In genomic region chr4:131120680-131121079, GRCm38 (mm10) we compare ENCODE assay signal across 23 mouse cellular contexts.
A peak's percentile ranks its signal among the peaks of the same experiment; 100 is the strongest.
DNase-seq lines count a peak whose midpoint lies in the region; ATAC-seq and TF ChIP-seq lines count a peak whose summit lies in the region.
"Had no signal": no experiment of that assay in that cellular context is flagged by ENCODE, and none has a peak within 500 bp of the region (broad histone marks: within the 10 kb centered on the region; RNA-seq: fewer than 3 reads in every experiment).

No protein-coding gene starts in this region.

- H3K27me3 ChIP-seq in hindbrain, postnatal 0 days (ENCODE audit: insufficient read depth, low read length) = no peaks in the 10 kb centered on the region
- H3K27me3 ChIP-seq in hindbrain, embryonic 14.5 days (ENCODE audit: control insufficient read depth, insufficient read depth, low read length) = no peaks in the 10 kb centered on the region
- no peaks in the 10 kb centered on the region for H3K27me3 ChIP-seq in forebrain, embryonic 14.5 days (replicated peaks; ENCODE audit: control insufficient read depth, insufficient read depth, low read length)
- H3K27me3 ChIP-seq: midbrain, embryonic 13.5 days had no signal

- no peak for TF ChIP-seq CTCF in hindbrain, postnatal 0 days (IDR thresholded peaks at IDR 0.05; ENCODE audit: low read depth)

- no peak overlapping the region for H3K9ac ChIP-seq in hindbrain, postnatal 0 days (replicated peaks; ENCODE audit: low read length)
- no peak overlapping the region for H3K9ac ChIP-seq in hindbrain, embryonic 14.5 days
- no peak overlapping the region for H3K9ac ChIP-seq in forebrain, embryonic 14.5 days (ENCODE audit: low read length)
- H3K9ac ChIP-seq: embryonic facial prominence, embryonic 13.5 days; hindbrain, embryonic 13.5 days; midbrain, embryonic 13.5 days had no signal

- DNase-seq in hindbrain, postnatal 0 days (ENCODE audit: low spot score) = peak; percentile 54
- DNase-seq in hindbrain, embryonic 14.5 days (ENCODE audit: low spot score) = no peak
- DNase-seq in left cerebral cortex, postnatal 4 days = peak; percentile 79
- no peak for DNase-seq in left cerebral cortex, adult 11 months (ENCODE audit: low spot score)
- peak; percentile 98 for DNase-seq in cerebellum, adult 9-10 months
- DNase-seq in gastrocnemius, adult 8-10 months (ENCODE audit: low spot score in 2 of 2) = no peak
- no peak for DNase-seq in forebrain, embryonic 14.5 days (ENCODE audit: low spot score)
- DNase-seq: adrenal gland, postnatal 25 days; heart, postnatal 10 days; lung, adult 18-20 months; lung, postnatal 14 days; spleen, adult 18-20 months; thymus, postnatal 36 days had no signal

- WGBS in hindbrain, postnatal 0 days = 76% methylated on average over 5 of the region's 5 CpGs
- WGBS in hindbrain, embryonic 14.5 days = 86% methylated on average over 5 of the region's 5 CpGs
- 86% methylated on average over 5 of the region's 5 CpGs for WGBS in forebrain, embryonic 14.5 days

- H3K4me3 ChIP-seq in hindbrain, postnatal 0 days (ENCODE audit: low read length) = no peak overlapping the region
- no peak overlapping the region for H3K4me3 ChIP-seq in hindbrain, embryonic 14.5 days (replicated peaks; ENCODE audit: low read length)
- no peak overlapping the region for H3K4me3 ChIP-seq in forebrain, embryonic 14.5 days (ENCODE audit: low read depth, low read length)
- H3K4me3 ChIP-seq: embryonic facial prominence, embryonic 13.5 days; hindbrain, embryonic 13.5 days; layer of hippocampus, adult 2 months; left cerebral cortex, adult 2 months; midbrain, embryonic 13.5 days; myocyte had no signal

- no peaks in the 10 kb centered on the region for H3K4me1 ChIP-seq in hindbrain, postnatal 0 days (ENCODE audit: insufficient read depth, low read length)
- no peaks in the 10 kb centered on the region; the same call in 1 of the 2 replicates for H3K4me1 ChIP-seq in hindbrain, embryonic 14.5 days (replicated peaks; ENCODE audit: control insufficient read depth, insufficient read depth, low read length)
- peaks cover 5% of the 10 kb centered on the region; the same call in 1 of the 2 replicates for H3K4me1 ChIP-seq in forebrain, embryonic 14.5 days (ENCODE audit: control insufficient read depth, insufficient read depth, low read length)
- H3K4me1 ChIP-seq: embryonic facial prominence, embryonic 13.5 days had no signal

- H3K27ac ChIP-seq in hindbrain, postnatal 0 days = no peak overlapping the region
- H3K27ac ChIP-seq in hindbrain, embryonic 14.5 days = no peak overlapping the region
- no peak overlapping the region for H3K27ac ChIP-seq in forebrain, embryonic 14.5 days (ENCODE audit: low read depth, low read length)
- H3K27ac ChIP-seq: embryonic facial prominence, embryonic 13.5 days; hindbrain, embryonic 13.5 days; layer of hippocampus, adult 2 months; left cerebral cortex, adult 2 months; midbrain, embryonic 13.5 days had no signal

- intact Hi-C loops in left cerebral cortex, postnatal 4 days (cut with DNase I) = no loop called here

- peak; percentile 47; the same call in 1 of the 2 replicates for ATAC-seq in hindbrain, postnatal 0 days
- no peak for ATAC-seq in hindbrain, embryonic 14.5 days (ENCODE audit: low FRiP score)
- no peak for ATAC-seq in forebrain, embryonic 14.5 days
- ATAC-seq: forebrain, embryonic 16.5 days; intestine, postnatal 0 days; midbrain, embryonic 13.5 days had no signal

- H3K9me3 ChIP-seq in hindbrain, postnatal 0 days (ENCODE audit: low read length) = no peaks in the 10 kb centered on the region
- no peaks in the 10 kb centered on the region for H3K9me3 ChIP-seq in hindbrain, embryonic 14.5 days (ENCODE audit: control insufficient read depth, low read length)
- H3K9me3 ChIP-seq in forebrain, embryonic 14.5 days (replicated peaks; ENCODE audit: control insufficient read depth, low read length) = no peaks in the 10 kb centered on the region
- H3K9me3 ChIP-seq: embryonic facial prominence, embryonic 13.5 days; hindbrain, embryonic 13.5 days; midbrain, embryonic 13.5 days had no signal

- H3K4me2 ChIP-seq in hindbrain, postnatal 0 days (ENCODE audit: low read depth, low read length) = no peak overlapping the region
- no peak overlapping the region for H3K4me2 ChIP-seq in hindbrain, embryonic 14.5 days (replicated peaks)
- H3K4me2 ChIP-seq in forebrain, embryonic 14.5 days (ENCODE audit: low read length) = no peak overlapping the region
- H3K4me2 ChIP-seq: embryonic facial prominence, embryonic 13.5 days; heart, embryonic 11.5 days; hindbrain, embryonic 13.5 days; liver, embryonic 11.5 days; midbrain, embryonic 13.5 days had no signal

- no peaks in the 10 kb centered on the region for H3K36me3 ChIP-seq in hindbrain, postnatal 0 days (ENCODE audit: insufficient read depth, low read length)
- no peaks in the 10 kb centered on the region for H3K36me3 ChIP-seq in hindbrain, embryonic 14.5 days (replicated peaks; ENCODE audit: control insufficient read depth, insufficient read depth)
- no peaks in the 10 kb centered on the region for H3K36me3 ChIP-seq in forebrain, embryonic 14.5 days (ENCODE audit: control insufficient read depth, insufficient read depth, low read length)
- H3K36me3 ChIP-seq: embryonic facial prominence, embryonic 13.5 days; hindbrain, embryonic 13.5 days; midbrain, embryonic 13.5 days had no signal

Comparison
In these comparisons a context has a peak if more than half of its experiments do, and no peak if none do; other contexts are left out.
1. DNase-seq: peak in hindbrain, postnatal 0 days (single experiment), left cerebral cortex, postnatal 4 days (single experiment) and cerebellum, adult 9-10 months (single experiment); none in hindbrain, embryonic 14.5 days (single experiment), left cerebral cortex, adult 11 months (single experiment), gastrocnemius, adult 8-10 months (0 of 2) and forebrain, embryonic 14.5 days (single experiment).